Mouse (Mus musculus): ENCODE data around the gene Cenpp.

DNA sequence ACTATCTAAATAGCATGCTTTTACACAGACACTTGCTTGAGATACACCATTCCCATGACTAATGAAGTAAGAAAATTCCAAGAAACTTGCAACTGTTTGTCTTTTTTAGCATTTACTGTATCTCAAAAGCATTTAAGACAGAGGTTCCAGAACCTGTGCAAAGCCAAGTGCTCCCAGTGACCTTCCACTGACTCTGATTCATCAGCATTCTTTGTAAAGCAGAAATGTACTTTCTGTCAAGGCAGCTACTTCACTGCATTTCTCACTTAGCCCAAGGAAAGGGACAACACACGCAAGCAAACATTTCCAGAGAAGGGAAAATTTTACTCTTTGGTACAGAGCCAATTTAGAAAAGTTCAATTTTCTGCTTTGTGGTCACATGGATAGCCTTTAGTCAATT lies 29.4 kb downstream of the Cenpp start:
- TF ChIP-seq CTCF (IDR thresholded peaks at IDR 0.05; ENCODE audit: insufficient read depth, low read depth, low read length): no peak
- no peak for TF ChIP-seq POLR2A (IDR thresholded peaks at IDR 0.05; ENCODE audit: insufficient read depth, low read depth, low read length)

Measured in olfactory bulb, adult 2 months (tissue).